Mouse (Mus musculus): ENCODE measurements around the gene Fads2. TPM values are rescaled to one million over a fixed set of nuclear protein-coding genes. Genes with fewer than 3 reads are reported as not detected.

Gene Fads2
- total and polyA plus RNA-seq, 3 experiments: 55.2 to 119 TPM; not detected in 1

GRCm38 (mm10) chr19:10064173-10065012 lies 37.2 kb downstream of the Fads2 start:
- Histone ChIP-seq H3K4me1 (ENCODE audit: control insufficient read depth in 1 of 2, insufficient read depth in 2 of 2, low read length in 2 of 2) (peaks cover 8 to 20% of the 10 kb centered on the region in 2 experiments), H3K27me3 (ENCODE audit: control insufficient read depth in 1 of 2, insufficient read depth in 2 of 2, low read length in 2 of 2) (no peaks in the 10 kb centered on the region), H3K36me3 (ENCODE audit: control insufficient read depth in 1 of 2, insufficient read depth in 2 of 2, low read length in 2 of 2) (peaks cover 2 to 11% of the 10 kb centered on the region in 2 experiments), H3K27ac (ENCODE audit: control insufficient read depth, low read depth, low read length) (no peak overlapping the region), H3K79me2 (ENCODE audit: control insufficient read depth, insufficient read depth, low read length, poor library complexity) (no peaks in the 10 kb centered on the region), H3K9me3 (replicated peaks; ENCODE audit: insufficient read depth, low read length) (no peaks in the 10 kb centered on the region), H3K4me3 (ENCODE audit: control insufficient read depth in 1 of 2, insufficient read depth in 1 of 2, low read depth in 2 of 2, low read length in 2 of 2) (no peak overlapping the region), H3K9ac (ENCODE audit: control insufficient read depth, low read depth, low read length, poor library complexity, severe bottlenecking) (no peak overlapping the region)
- 0 out of 2 replicates have a peak, but pooled peaks have one; percentile 4 for TF ChIP-seq TAL1 (IDR thresholded peaks at IDR 0.05; ENCODE audit: low read length)
- no peak for TF ChIP-seq CHD2 (IDR thresholded peaks at IDR 0.05; ENCODE audit: low read length)
- no peak for TF ChIP-seq SMC3 (IDR thresholded peaks at IDR 0.05; ENCODE audit: low read depth, low read length)
- no peak for TF ChIP-seq NRF1 (IDR thresholded peaks at IDR 0.05; ENCODE audit: insufficient read depth, low read depth, low read length, poor library complexity, severe bottlenecking)
- no peak for DNase-seq (ENCODE audit: low read depth, low spot score)

- Histone ChIP-seq H3K9me3 (replicated peaks; ENCODE audit: insufficient read depth, low read length) (no peaks in the 10 kb centered on the region), H3K36me3 (ENCODE audit: control insufficient read depth in 1 of 2, insufficient read depth in 2 of 2, low read length in 2 of 2) (peaks cover 0 to 11% of the 10 kb centered on the region in 2 experiments), H3K27ac (ENCODE audit: control insufficient read depth, low read depth, low read length) (no peak overlapping the region), H3K27me3 (ENCODE audit: control insufficient read depth in 1 of 2, insufficient read depth in 2 of 2, low read length in 2 of 2) (no peaks in the 10 kb centered on the region), H3K4me3 (ENCODE audit: control insufficient read depth in 1 of 2, insufficient read depth in 1 of 2, low read depth in 2 of 2, low read length in 2 of 2) (no peak overlapping the region), H3K79me2 (ENCODE audit: control insufficient read depth, insufficient read depth, low read length, poor library complexity) (no peaks in the 10 kb centered on the region), H3K9ac (ENCODE audit: control insufficient read depth, low read depth, low read length, poor library complexity, severe bottlenecking) (no peak overlapping the region), H3K4me1 (ENCODE audit: control insufficient read depth in 1 of 2, insufficient read depth in 2 of 2, low read length in 2 of 2) (peaks cover 8 to 20% of the 10 kb centered on the region in 2 experiments)
- TF ChIP-seq MEF2A (IDR thresholded peaks at IDR 0.05; ENCODE audit: extremely low read depth, insufficient replicate concordance, low read depth, low read length, poor library complexity, severe bottlenecking) (no peak), POLR2AphosphoS2 (IDR thresholded peaks at IDR 0.05; ENCODE audit: low read length) (no peak), MAZ (IDR thresholded peaks at IDR 0.05; ENCODE audit: low read depth, low read length) (no peak), CHD1 (IDR thresholded peaks at IDR 0.05; ENCODE audit: low read depth, low read length) (no peak), USF2 (IDR thresholded peaks at IDR 0.05; ENCODE audit: borderline replicate concordance in 1 of 2, insufficient read depth in 1 of 2, low read depth in 1 of 2, low read length in 2 of 2) (no peak), RAD21 (IDR thresholded peaks at IDR 0.05; ENCODE audit: low read depth, low read length) (no peak), ZC3H11A (IDR thresholded peaks at IDR 0.05; ENCODE audit: low read depth, low read length) (no peak), ELF1 (IDR thresholded peaks at IDR 0.05; ENCODE audit: low read depth, low read length) (no peak), HCFC1 (IDR thresholded peaks at IDR 0.05; ENCODE audit: low read depth, low read length) (no peak), EP300 (IDR thresholded peaks at IDR 0.05; ENCODE audit: low read depth in 1 of 2, low read length in 2 of 2) (no peak), UBTF (IDR thresholded peaks at IDR 0.05; ENCODE audit: borderline replicate concordance, insufficient read depth, low read depth, low read length) (no peak), KAT2A (conservative IDR thresholded peaks at IDR 0.05; ENCODE audit: low read depth, low read length) (no peak)
- DNase-seq (ENCODE audit: low read depth, low spot score): no peak
Measured at GRCm38 (mm10) chr19:10062862-10063261, 38.7 kb downstream of the Fads2 start.
